17 mouse cellular contexts compared by ENCODE assay signal in the genomic region with DNA sequence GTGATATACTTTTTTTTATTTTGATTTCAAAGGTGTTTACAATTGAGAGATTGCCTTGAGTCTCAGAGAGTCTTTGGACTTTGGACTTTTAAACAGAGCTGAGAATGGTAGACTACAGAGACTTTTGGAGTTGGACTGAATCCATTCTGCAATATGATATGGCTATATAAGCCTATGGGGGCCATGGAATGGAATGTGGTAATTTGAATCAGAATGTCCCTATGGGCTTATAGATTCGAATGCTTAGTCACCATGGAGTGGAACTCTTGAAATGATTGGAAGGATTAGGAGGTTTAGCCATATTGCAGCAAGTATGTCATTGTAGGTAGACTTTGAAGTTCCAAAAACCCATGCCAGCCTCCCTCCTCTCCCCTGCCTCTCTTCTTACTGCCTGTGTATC.
"Had no signal": no experiment of that assay in that cellular context is flagged by ENCODE, and none has a peak within 500 bp of the region (broad histone marks: within the 10 kb centered on the region; RNA-seq: fewer than 3 reads in every experiment).

No protein-coding gene starts in this region.

- H3K36me3 ChIP-seq: lung, embryonic 15.5 days; midbrain, embryonic 13.5 days; neural tube, embryonic 15.5 days had no signal

- H3K9me3 ChIP-seq: lung, embryonic 15.5 days; midbrain, embryonic 13.5 days; neural tube, embryonic 15.5 days had no signal

- H3K27me3 ChIP-seq: lung, embryonic 15.5 days; midbrain, embryonic 13.5 days; neural tube, embryonic 15.5 days had no signal

- H3K4me2 ChIP-seq: liver, embryonic 11.5 days; lung, embryonic 15.5 days; midbrain, embryonic 13.5 days; neural tube, embryonic 15.5 days had no signal

- H3K27ac ChIP-seq: kidney, postnatal 0 days; layer of hippocampus, adult 2 months; lung, embryonic 15.5 days; macrophage; midbrain, embryonic 13.5 days; neural tube, embryonic 15.5 days had no signal

- H3K4me1 ChIP-seq: lung, embryonic 15.5 days; megakaryocyte, embryonic 14.5 days; midbrain, embryonic 13.5 days; neural tube, embryonic 15.5 days had no signal

- DNase-seq: kidney, adult 11 months; kidney, adult 9 months; kidney, postnatal 4 days; lung, postnatal 14 days; right cerebral cortex, adult 18-20 months; right cerebral cortex, postnatal 25 days; thymus, adult 18-20 months; thymus, postnatal 14 days had no signal

- H3K9ac ChIP-seq: lung, embryonic 15.5 days; midbrain, embryonic 13.5 days; neural tube, embryonic 15.5 days had no signal

- H3K4me3 ChIP-seq: layer of hippocampus, adult 2 months; lung, embryonic 15.5 days; megakaryocyte, embryonic 14.5 days; midbrain, embryonic 13.5 days; myocyte; neural tube, embryonic 15.5 days had no signal

- ATAC-seq: midbrain, embryonic 13.5 days had no signal
